Mouse (Mus musculus): Measurements from ENCODE around the gene Dag1.

DNA sequence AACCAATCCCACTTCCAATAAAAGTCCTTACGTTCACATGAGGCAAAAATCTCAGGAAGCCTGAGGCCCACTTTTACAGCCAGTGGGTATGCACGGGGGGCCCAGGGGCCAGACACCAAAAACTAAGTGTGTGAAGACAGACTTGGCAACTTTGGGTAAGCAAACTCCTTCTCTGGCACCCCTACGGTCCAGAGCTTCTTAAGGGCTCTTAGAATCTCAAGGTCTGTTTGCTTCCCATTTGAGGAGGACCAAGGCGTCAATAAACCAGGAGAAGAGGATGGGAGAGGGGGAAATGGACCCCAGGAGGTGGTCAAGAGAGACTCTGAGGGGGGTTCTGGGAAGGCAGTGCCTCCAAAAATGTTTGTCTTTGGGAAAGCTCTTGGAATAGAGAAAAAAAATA lies 9.7 kb upstream of the Dag1 start:
- TF ChIP-seq CTCF (conservative IDR thresholded peaks at IDR 0.05; ENCODE audit: insufficient read depth, insufficient read length, low read depth, low read length) = no peak
- no peak for TF ChIP-seq POLR2A (IDR thresholded peaks at IDR 0.05; ENCODE audit: low read depth, low read length)
